Mouse (Mus musculus) ES-E14 (cell line): ENCODE data around the gene Il4i1. TPM values are rescaled to one million over a fixed set of nuclear protein-coding genes. Genes with fewer than 3 reads are reported as not detected.

Experiments
- DNase-seq: peaks from one replicate; pipeline ENCODE4 v3.0.0-alpha.2; 2013; ENCODE audit warnings: low read depth, low spot score
- H3K27ac ChIP-seq: 2 replicates; pipeline ENCODE4 v1.5.1; 2012; ENCODE audit warnings: low read depth, mild to moderate bottlenecking, low read length, moderate library complexity, mixed read lengths; ENCODE audit not compliant: poor library complexity, insufficient read depth, severe bottlenecking
- H3K36me3 ChIP-seq: 2 replicates; pipeline ENCODE4 v1.6.1; 2012; ENCODE audit warnings: mild to moderate bottlenecking, low read length, moderate library complexity, mixed read lengths; ENCODE audit not compliant: control insufficient read depth, poor library complexity, insufficient read depth, severe bottlenecking
- H3K4me1 ChIP-seq, 2 experiments: fragments of 150-350 bp in 1 of 2; sonication (generic) in 1 of 2; 2 replicates each; pipeline ENCODE4 v1.6.1; 2012; ENCODE audit warnings: low read length in 2 of 2, mild to moderate bottlenecking in 1 of 2, mixed read lengths in 1 of 2; ENCODE audit not compliant: control insufficient read depth in 2 of 2, insufficient read depth in 2 of 2, poor library complexity in 1 of 2
- H3K4me3 ChIP-seq, 2 experiments: fragments of 150-350 bp in 1 of 2; sonication (generic) in 1 of 2; 2 replicates each; pipeline ENCODE4 v1.5.1; 2012; ENCODE audit warnings: low read length in 2 of 2, low read depth in 1 of 2, mild to moderate bottlenecking in 1 of 2, mixed read lengths in 1 of 2; ENCODE audit not compliant: insufficient read depth in 1 of 2, poor library complexity in 1 of 2, severe bottlenecking in 1 of 2
- H3K9ac ChIP-seq: 2 replicates; pipeline ENCODE4 v1.6.1; 2012; ENCODE audit warnings: low read depth, mild to moderate bottlenecking, low read length, mixed read lengths; ENCODE audit not compliant: poor library complexity, insufficient read depth, severe bottlenecking
- H3K9me3 ChIP-seq: fragments of 150-350 bp; sonication (generic); 2 replicates; pipeline ENCODE4 v1.6.1; 2012; ENCODE audit warnings: low read depth, mild to moderate bottlenecking, low read length; ENCODE audit not compliant: control insufficient read depth, insufficient read depth
- CHD2 ChIP-seq: IDR thresholded peaks from 2 replicates; pipeline ENCODE4 v1.6.1; 2014; ENCODE audit warnings: mild to moderate bottlenecking, low read depth, low read length, inconsistent platforms
- HCFC1 ChIP-seq: IDR thresholded peaks from 2 replicates; pipeline ENCODE4 v1.6.1; 2012; ENCODE audit warnings: low read length, inconsistent platforms, borderline replicate concordance; ENCODE audit not compliant: insufficient read depth
- MAFK ChIP-seq: IDR thresholded peaks from 2 replicates; pipeline ENCODE4 v1.6.1; 2014; ENCODE audit warnings: mild to moderate bottlenecking, low read depth, low read length, inconsistent platforms; ENCODE audit not compliant: insufficient read depth
- ZC3H11A ChIP-seq: IDR thresholded peaks from 2 replicates; pipeline ENCODE4 v1.6.1; 2012; ENCODE audit warnings: low read depth, mild to moderate bottlenecking, inconsistent platforms, low read length, borderline replicate concordance
- ZNF384 ChIP-seq: IDR thresholded peaks from 2 replicates; pipeline ENCODE4 v1.6.1; 2012; ENCODE audit warnings: low read depth, low read length, inconsistent platforms
- in situ Hi-C, 2 experiments: fragments of 600-800 bp; cut with MboI; formaldehyde crosslinking; loops; one replicate each; pipeline ENCODE4 v1.15.1; 2025; ENCODE audit warnings: low sequenced_read_pairs in 2 of 2, inconsistent platforms in 1 of 2; ENCODE audit not compliant: unreplicated experiment in 2 of 2
- total RNA-seq: library from RNA; depleted of rRNA; stranded (reverse); fragments of 300-350 nt; gene quantifications from 2 replicates; pipeline ENCODE4 v1.2.3, GENCODE M21; 2012

Gene Il4i1
- total RNA-seq, 1 experiment: 4.8 TPM

GRCm38 (mm10) chr7:44835373-44836015, 19.3 kb downstream of the Il4i1 start:
- H3K36me3 ChIP-seq: peaks cover 17% of the 10 kb centered on the region
- no peaks in the 10 kb centered on the region for H3K9me3 ChIP-seq
- no peak overlapping the region for H3K27ac ChIP-seq
- H3K9ac ChIP-seq: no peak overlapping the region
- in situ Hi-C loops: no loop called here
- H3K4me1 ChIP-seq: peaks cover 0 to 8% of the 10 kb centered on the region in 2 experiments; a peak in 1 of 4 replicates
- DNase-seq: no peak
- no peak for TF ChIP-seq ZNF384
- no peak for TF ChIP-seq CHD2
- no peak for TF ChIP-seq HCFC1
- no peak for TF ChIP-seq ZC3H11A
- TF ChIP-seq MAFK: no peak
- H3K4me3 ChIP-seq: no peak overlapping the region

DNA sequence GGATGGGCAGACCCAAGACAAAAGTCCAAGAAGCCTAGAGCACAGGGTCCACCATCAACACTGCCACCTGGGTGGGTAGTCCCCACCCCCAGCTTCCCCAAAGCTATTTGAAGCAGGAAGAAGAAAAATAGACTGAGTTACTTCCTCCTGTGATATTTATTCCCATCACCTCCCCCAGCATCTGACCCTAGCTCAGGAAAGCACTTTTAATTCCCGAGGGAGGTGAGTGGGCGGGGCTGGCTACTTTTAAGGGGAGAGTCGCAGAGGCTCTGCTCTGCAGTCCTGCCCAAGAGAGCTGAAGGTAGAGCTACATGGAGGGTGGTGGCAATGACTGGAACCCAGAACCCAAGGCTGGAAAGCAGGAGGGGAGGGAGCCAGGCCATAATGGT, 19.8 kb downstream of the Il4i1 start:
- H3K36me3 ChIP-seq: peaks cover 15% of the 10 kb centered on the region

DNA sequence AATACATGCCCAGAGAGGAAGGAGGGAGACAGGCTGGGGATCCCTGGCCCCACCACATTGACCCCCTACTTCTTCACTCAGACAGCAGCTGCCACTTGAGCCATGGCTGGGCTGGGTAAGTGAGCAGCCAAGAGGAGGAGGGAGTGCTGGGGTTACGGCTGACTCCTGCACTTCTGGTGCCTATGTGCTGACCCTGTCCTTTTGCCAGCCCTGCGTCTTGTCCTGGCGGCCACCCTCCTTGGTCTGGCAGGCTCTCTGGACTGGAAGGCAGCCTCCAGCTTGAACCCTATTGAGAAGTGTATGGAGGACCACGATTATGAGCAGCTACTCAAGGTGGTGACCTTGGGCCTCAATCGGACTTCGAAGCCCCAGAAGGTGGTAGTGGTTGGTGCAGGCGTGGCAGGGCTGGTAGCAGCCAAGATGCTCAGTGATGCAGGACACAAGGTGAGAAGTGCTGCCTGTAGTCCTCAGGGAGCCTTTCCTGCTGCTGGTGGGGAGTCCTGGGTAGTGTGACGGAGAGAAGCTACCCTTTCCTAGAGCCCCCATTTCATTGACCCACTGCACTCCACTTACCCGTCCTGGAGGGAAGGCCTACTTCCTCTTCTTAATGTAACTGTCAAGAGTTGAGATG, 20.4 kb downstream of the Il4i1 start:
- Histone ChIP-seq H3K9ac (no peak overlapping the region), H3K36me3 (peaks cover 13% of the 10 kb centered on the region), H3K4me3 (no peak overlapping the region), H3K4me1 (peaks cover 0 to 8% of the 10 kb centered on the region in 2 experiments; a peak in 1 of 4 replicates), H3K9me3 (no peaks in the 10 kb centered on the region), H3K27ac (no peak overlapping the region)
- no peak for DNase-seq
- in situ Hi-C loops: no loop called here
- TF ChIP-seq HCFC1 (no peak), ZC3H11A (no peak), CHD2 (no peak), MAFK (no peak), ZNF384 (no peak)

More for the DNA sequence above, 19.8 kb downstream of the Il4i1 start:
- DNase-seq: no peak
- Histone ChIP-seq H3K9me3 (no peaks in the 10 kb centered on the region), H3K9ac (no peak overlapping the region), H3K27ac (no peak overlapping the region), H3K4me3 (no peak overlapping the region), H3K4me1 (peaks cover 0 to 6% of the 10 kb centered on the region in 2 experiments; a peak in 1 of 4 replicates)
- no peak for TF ChIP-seq ZC3H11A
- no peak for TF ChIP-seq MAFK
- TF ChIP-seq CHD2: no peak
- no peak for TF ChIP-seq HCFC1
- no peak for TF ChIP-seq ZNF384
- in situ Hi-C loops: no loop called here

GRCm38 (mm10) chr7:44838073-44838472, 21.9 kb downstream of the Il4i1 start:
- Histone ChIP-seq H3K4me3 (no peak overlapping the region), H3K9me3 (no peaks in the 10 kb centered on the region)
- DNase-seq: no peak

More at GRCm38 (mm10) chr7:44838073-44838472, 21.9 kb downstream of the Il4i1 start:
- Histone ChIP-seq H3K36me3 (peaks cover 12% of the 10 kb centered on the region), H3K27ac (no peak overlapping the region), H3K4me1 (peaks cover 0 to 8% of the 10 kb centered on the region in 2 experiments; a peak in 1 of 4 replicates), H3K9ac (no peak overlapping the region)
- no peak for TF ChIP-seq HCFC1
- TF ChIP-seq ZNF384: no peak
- TF ChIP-seq MAFK: no peak
- no peak for TF ChIP-seq ZC3H11A
- TF ChIP-seq CHD2: no peak
- in situ Hi-C loops: no loop called here
